Mouse (Mus musculus) lung, postnatal 0 days (tissue): ENCODE measurements around the gene Tubg2.

ENCODE experiments used
- CTCF ChIP-seq: IDR thresholded peaks from 2 replicates; pipeline ENCODE4 v1.5.1; 2016; ENCODE audit warnings: antibody characterized with exemption, mild to moderate bottlenecking
- EP300 ChIP-seq: IDR thresholded peaks from 2 replicates; pipeline ENCODE4 v1.6.1; 2016; ENCODE audit warnings: antibody characterized with exemption, mild to moderate bottlenecking, control low read depth

- TF ChIP-seq EP300 (no peak), CTCF (no peak)
Observed at GRCm38 (mm10) chr11:101172434-101172815, 16.7 kb downstream of the Tubg2 start.
